Mouse (Mus musculus) heart, embryonic 13.5 days (tissue): ENCODE measurements at regions not wholly inside any gene's neighbourhood (a gene's known extent, or its start where the extent isn't known, plus 50 kb on each side); places are given as distances from the start of the nearest gene placed in this dataset.
"Not testable (repeated sequence)": the region's sequence is repeated elsewhere in the genome, so short reads cannot be mapped to it uniquely, and the experiment has no call there.

Experiments
- ATAC-seq: fragments of 200-750 bp; cut with Nextera tagmentation; 2 replicates; pipeline ENCODE4 v1.8.0; 2017; ENCODE audit warnings: moderate TSS enrichment; ENCODE audit not compliant: insufficient number of reproducible peaks, low FRiP score, low TSS enrichment; ENCODE audit errors: extremely low read depth
- H3K27ac ChIP-seq: fragments of 300-500 bp; sonication (generic); replicated peaks from 2 replicates; pipeline ENCODE4 v1.5.1; 2015; ENCODE audit warnings: moderate library complexity, mild to moderate bottlenecking, inconsistent platforms
- H3K27me3 ChIP-seq: fragments of 300-500 bp; sonication (generic); replicated peaks from 2 replicates; pipeline ENCODE4 v1.6.1; 2015; ENCODE audit warnings: mild to moderate bottlenecking, inconsistent platforms
- H3K36me3 ChIP-seq: fragments of 300-500 bp; sonication (generic); 2 replicates; pipeline ENCODE4 v1.6.1; 2015; ENCODE audit warnings: mild to moderate bottlenecking, inconsistent platforms
- H3K4me1 ChIP-seq: fragments of 300-500 bp; sonication (generic); 2 replicates; pipeline ENCODE4 v1.6.1; 2015; ENCODE audit warnings: inconsistent platforms
- H3K4me2 ChIP-seq: fragments of 300-500 bp; sonication (generic); 2 replicates; pipeline ENCODE4 v1.6.1; 2015; ENCODE audit warnings: inconsistent platforms, mild to moderate bottlenecking, moderate library complexity
- H3K4me3 ChIP-seq: fragments of 300-500 bp; sonication (generic); 2 replicates; pipeline ENCODE4 v1.5.1; 2015; ENCODE audit warnings: moderate library complexity, mild to moderate bottlenecking, inconsistent platforms
- H3K9ac ChIP-seq: fragments of 300-500 bp; sonication (generic); 2 replicates; pipeline ENCODE4 v1.6.1; 2015; ENCODE audit warnings: inconsistent platforms, mild to moderate bottlenecking, moderate library complexity
- H3K9me3 ChIP-seq: fragments of 300-500 bp; sonication (generic); 2 replicates; pipeline ENCODE4 v1.6.1; 2016; ENCODE audit warnings: inconsistent platforms
- whole genome bisulfite sequencing: fragments of 180-500 bp; shearing (Covaris S2); methylation state at CpG from one replicate; pipeline ENCODE4 v1.1.7; 2015; ENCODE audit warnings: mixed read lengths; 5-methylcytosine and 5-hydroxymethylcytosine counted together

- Histone ChIP-seq H3K36me3 (no peaks in the 10 kb centered on the region), H3K27ac (no peak overlapping the region), H3K9ac (no peak overlapping the region), H3K27me3 (no peaks in the 10 kb centered on the region), H3K4me3 (no peak overlapping the region), H3K4me2 (no peak overlapping the region), H3K9me3 (no peaks in the 10 kb centered on the region), H3K4me1 (no peaks in the 10 kb centered on the region)
- ATAC-seq = no peak
- 65% methylated on average over 2 of the region's 2 CpGs for whole genome bisulfite sequencing
Observed at GRCm38 (mm10) chr10:103910098-103910497, 232.7 kb upstream of the Gm21293 start.

DNA sequence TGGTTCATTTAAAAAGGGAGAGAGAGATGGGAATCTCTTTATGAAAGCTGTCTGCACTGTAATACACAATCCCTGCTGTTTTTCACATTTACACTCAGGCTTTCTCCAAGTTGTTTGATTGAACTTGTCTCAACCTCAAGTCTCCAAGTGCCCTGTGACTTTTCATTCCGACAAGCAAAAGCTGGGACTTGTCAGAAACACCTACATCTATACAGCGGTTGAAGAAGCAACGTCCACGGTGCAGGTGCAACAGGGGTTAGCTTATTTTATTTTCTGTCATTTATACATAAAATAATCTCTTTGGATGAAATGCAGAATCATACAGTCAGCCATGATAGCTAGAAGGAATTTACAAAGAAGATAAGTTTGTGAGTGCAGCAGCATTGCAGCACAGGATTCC lies 184.6 kb upstream of the Gm21293 start:
- peak overlapping the region; percentile 38 for H3K4me2 ChIP-seq
- no peaks in the 10 kb centered on the region for H3K36me3 ChIP-seq
- no peaks in the 10 kb centered on the region for H3K27me3 ChIP-seq
- H3K9ac ChIP-seq = no peak overlapping the region
- H3K4me1 ChIP-seq = no peaks in the 10 kb centered on the region; the same call in 1 of the 2 replicates
- H3K27ac ChIP-seq = no peak overlapping the region
- 35% methylated on average over 4 of the region's 4 CpGs for WGBS
- H3K4me3 ChIP-seq = no peak overlapping the region
- H3K9me3 ChIP-seq = no peaks in the 10 kb centered on the region
- ATAC-seq = no peak

- H3K4me1 ChIP-seq = no peaks in the 10 kb centered on the region
- no peak overlapping the region for H3K9ac ChIP-seq
- H3K9me3 ChIP-seq = no peaks in the 10 kb centered on the region
- WGBS = 86% methylated on average over 6 of the region's 6 CpGs
- H3K4me3 ChIP-seq = no peak overlapping the region
- ATAC-seq = no peak
- no peak overlapping the region for H3K4me2 ChIP-seq
- no peaks in the 10 kb centered on the region for H3K36me3 ChIP-seq
- H3K27ac ChIP-seq = no peak overlapping the region
- no peaks in the 10 kb centered on the region for H3K27me3 ChIP-seq
Observed at GRCm38 (mm10) chr10:103976059-103976458, 166.7 kb upstream of the Gm21293 start.

DNA sequence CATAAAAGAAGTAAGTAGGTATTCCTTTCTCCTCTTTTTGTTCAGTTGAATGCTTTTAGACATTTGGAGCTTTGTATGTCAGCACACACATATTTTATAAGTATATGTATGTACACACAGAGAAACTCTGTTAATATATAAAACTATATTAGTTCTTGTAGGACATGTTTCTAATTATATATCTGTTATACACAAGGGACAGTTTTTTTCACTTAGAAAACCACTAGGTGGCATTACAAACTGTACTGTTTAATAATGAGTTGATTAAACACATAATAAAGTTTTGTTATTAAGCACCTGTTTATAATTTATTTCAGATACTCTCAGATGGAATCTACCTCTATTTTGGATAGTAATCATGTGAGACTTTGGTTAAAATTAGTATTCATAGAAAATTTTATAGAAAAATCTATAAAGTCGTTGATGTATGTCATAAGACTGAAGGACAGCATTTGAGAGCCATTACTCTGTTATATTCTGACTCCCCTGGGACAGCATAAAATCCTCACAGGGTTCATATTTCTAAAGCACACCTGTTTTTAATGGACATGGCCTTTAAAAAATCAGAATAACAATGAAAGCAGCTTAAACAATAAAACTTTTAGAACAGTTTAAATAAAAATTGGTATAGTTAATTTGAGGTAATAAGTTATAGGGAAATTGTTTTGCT lies 158.4 kb upstream of the Gm21293 start:
- H3K27me3 ChIP-seq = no peaks in the 10 kb centered on the region
- no peak for ATAC-seq
- H3K4me2 ChIP-seq = no peak overlapping the region
- no peak overlapping the region for H3K9ac ChIP-seq
- H3K27ac ChIP-seq = no peak overlapping the region
- no peaks in the 10 kb centered on the region for H3K4me1 ChIP-seq
- no peak overlapping the region for H3K4me3 ChIP-seq
- no peaks in the 10 kb centered on the region for H3K9me3 ChIP-seq
- 49% methylated on average over 1 of the region's 1 CpGs for WGBS
- H3K36me3 ChIP-seq = no peaks in the 10 kb centered on the region

DNA sequence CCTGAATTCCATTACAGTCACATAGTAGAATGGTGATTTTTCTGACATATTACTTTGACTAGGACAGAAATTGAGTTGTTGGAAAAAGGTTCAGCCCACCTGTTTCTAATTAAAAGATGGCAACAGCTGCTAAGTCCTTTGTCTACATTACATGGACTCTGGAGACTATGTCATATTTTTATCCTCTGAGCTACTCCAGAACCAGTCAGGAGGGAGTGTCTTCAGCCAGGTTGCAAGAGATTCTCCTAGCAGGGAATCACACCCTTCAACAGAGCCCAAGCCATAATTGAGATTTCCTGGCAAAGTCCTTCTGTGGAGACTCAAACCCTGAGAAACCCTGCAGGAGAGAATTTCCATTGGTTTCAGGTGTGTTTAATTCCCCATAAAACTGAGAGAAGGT lies 123.2 kb upstream of the Gm21293 start:
- H3K4me2 ChIP-seq = no peak overlapping the region
- no peaks in the 10 kb centered on the region for H3K27me3 ChIP-seq
- ATAC-seq = no peak
- H3K4me3 ChIP-seq = no peak overlapping the region
- no peaks in the 10 kb centered on the region for H3K9me3 ChIP-seq
- H3K36me3 ChIP-seq = no peaks in the 10 kb centered on the region
- no peaks in the 10 kb centered on the region for H3K4me1 ChIP-seq
- H3K9ac ChIP-seq = no peak overlapping the region
- no peak overlapping the region for H3K27ac ChIP-seq

DNA sequence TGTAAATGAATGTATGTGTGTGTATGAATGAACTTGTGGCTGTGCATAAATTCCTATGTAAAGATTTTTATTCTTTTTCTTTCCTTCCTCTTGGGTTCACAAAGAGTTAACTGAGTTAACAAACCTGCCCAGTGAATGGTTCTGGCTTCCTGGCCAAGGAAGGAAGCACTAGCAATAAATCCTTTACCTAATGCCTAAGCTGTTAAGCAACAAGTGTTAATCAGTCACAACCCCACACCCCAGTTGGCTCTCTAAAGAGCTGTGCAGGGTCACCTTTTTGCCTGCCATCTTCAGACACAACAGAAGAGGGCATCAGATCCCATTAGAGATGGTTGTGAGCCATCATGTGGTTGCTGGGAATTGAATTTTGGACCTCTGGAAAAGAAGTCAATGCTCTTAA lies 121.2 kb upstream of the Gm21293 start:
- H3K27me3 ChIP-seq = no peaks in the 10 kb centered on the region
- no peaks in the 10 kb centered on the region for H3K4me1 ChIP-seq
- no peaks in the 10 kb centered on the region for H3K36me3 ChIP-seq
- no peak overlapping the region for H3K4me3 ChIP-seq
- no peak overlapping the region for H3K9ac ChIP-seq
- ATAC-seq = no peak
- no peak overlapping the region for H3K27ac ChIP-seq
- H3K9me3 ChIP-seq = no peaks in the 10 kb centered on the region
- H3K4me2 ChIP-seq = no peak overlapping the region

DNA sequence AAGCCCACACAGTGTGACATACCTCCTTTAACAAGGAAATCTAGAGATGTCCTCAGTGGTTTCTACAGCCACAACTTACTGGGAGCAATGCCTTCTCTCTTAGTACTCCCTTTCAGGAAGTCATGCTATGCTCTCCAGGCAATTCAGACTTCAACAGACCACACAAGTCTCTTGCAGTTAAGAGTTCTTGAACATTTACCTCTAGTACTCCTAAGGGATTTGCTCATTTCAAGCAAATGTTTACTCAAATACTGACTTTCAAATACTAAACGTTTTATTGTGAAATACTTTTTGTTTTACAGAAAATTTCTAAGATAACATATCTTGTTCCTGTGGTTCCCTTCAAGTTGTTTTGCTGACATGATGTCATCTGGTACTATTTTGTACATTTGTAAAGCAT lies 114.6 kb upstream of the Gm21293 start:
- Histone ChIP-seq H3K9me3 (no peaks in the 10 kb centered on the region), H3K27ac (no peak overlapping the region), H3K9ac (no peak overlapping the region), H3K4me3 (no peak overlapping the region), H3K27me3 (no peaks in the 10 kb centered on the region), H3K4me1 (no peaks in the 10 kb centered on the region), H3K4me2 (no peak overlapping the region), H3K36me3 (no peaks in the 10 kb centered on the region)
- 24% methylated on average over 1 of the region's 1 CpGs for WGBS
- no peak for ATAC-seq

- no peaks in the 10 kb centered on the region for H3K9me3 ChIP-seq
- WGBS = 69% methylated on average over 3 of the region's 3 CpGs
- no peaks in the 10 kb centered on the region for H3K4me1 ChIP-seq
- ATAC-seq = no peak
- H3K4me2 ChIP-seq = no peak overlapping the region
- no peak overlapping the region for H3K27ac ChIP-seq
- H3K36me3 ChIP-seq = no peaks in the 10 kb centered on the region
- H3K4me3 ChIP-seq = no peak overlapping the region
- no peak overlapping the region for H3K9ac ChIP-seq
- H3K27me3 ChIP-seq = no peaks in the 10 kb centered on the region
Observed at GRCm38 (mm10) chr10:104032771-104033170, 110.0 kb upstream of the Gm21293 start.

DNA sequence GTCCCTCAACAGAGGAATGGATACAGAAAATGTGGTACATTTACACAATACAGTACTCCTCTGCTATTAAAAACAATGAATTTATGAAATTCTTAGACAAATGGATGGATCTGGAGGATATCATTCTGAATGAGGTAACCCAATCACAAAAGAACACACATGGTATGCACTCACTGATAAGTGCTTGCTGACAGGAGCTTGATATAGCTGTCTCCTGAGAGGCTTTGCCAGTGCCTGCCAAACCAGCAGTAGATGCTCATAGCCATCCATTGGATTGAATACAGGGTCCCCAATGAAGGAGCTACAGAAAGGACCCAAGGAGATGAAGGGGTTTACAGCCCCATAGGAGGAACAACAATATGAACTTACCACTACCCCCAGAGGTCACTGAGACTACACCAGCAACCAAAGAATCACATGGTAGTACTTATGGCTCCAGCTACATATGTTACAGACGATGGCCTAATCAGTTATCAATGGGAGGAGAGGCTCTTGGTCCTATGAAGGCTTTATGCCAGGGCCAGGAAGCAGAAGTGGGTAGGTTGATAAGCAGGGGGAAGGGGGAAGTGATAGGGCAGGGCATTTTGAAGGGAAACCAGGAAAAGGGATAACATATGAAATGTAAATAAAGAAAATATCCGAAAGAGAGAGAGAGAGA lies 100.9 kb upstream of the Gm21293 start:
- not testable (repeated sequence) for H3K4me1 ChIP-seq, H3K4me2 ChIP-seq, H3K4me3 ChIP-seq, H3K9ac ChIP-seq, H3K27ac ChIP-seq, H3K9me3 ChIP-seq, H3K27me3 ChIP-seq, H3K36me3 ChIP-seq, ATAC-seq
- WGBS = 50% methylated on average over 2 of the region's 2 CpGs

GRCm38 (mm10) chr10:104042387-104042775 lies 100.4 kb upstream of the Gm21293 start:
- Histone ChIP-seq H3K4me2 (no peak overlapping the region), H3K27me3 (no peaks in the 10 kb centered on the region), H3K4me1 (no peaks in the 10 kb centered on the region), H3K9me3 (no peaks in the 10 kb centered on the region), H3K36me3 (no peaks in the 10 kb centered on the region), H3K9ac (no peak overlapping the region), H3K4me3 (no peak overlapping the region), H3K27ac (no peak overlapping the region)
- no peak for ATAC-seq
- 69% methylated on average over 1 of the region's 1 CpGs for WGBS

- no peak overlapping the region for H3K9ac ChIP-seq
- WGBS = 59% methylated on average over 1 of the region's 1 CpGs
- no peaks in the 10 kb centered on the region for H3K36me3 ChIP-seq
Observed at GRCm38 (mm10) chr10:104043569-104043968, 99.2 kb upstream of the Gm21293 start.

More at GRCm38 (mm10) chr10:104043569-104043968, 99.2 kb upstream of the Gm21293 start:
- Histone ChIP-seq H3K27me3 (no peaks in the 10 kb centered on the region), H3K4me2 (no peak overlapping the region), H3K27ac (no peak overlapping the region), H3K9me3 (peaks cover 3% of the 10 kb centered on the region; the same call in 1 of the 2 replicates), H3K4me3 (no peak overlapping the region), H3K4me1 (no peaks in the 10 kb centered on the region)
- ATAC-seq = no peak
